Mouse (Mus musculus) lung, adult 2 months (tissue): ENCODE measurements at regions not wholly inside any gene's neighbourhood (a gene's known extent, or its start where the extent isn't known, plus 50 kb on each side); places are given as distances from the start of the nearest gene placed in this dataset.

Source experiments
- CTCF ChIP-seq: fragments of 200-500 bp; IDR thresholded peaks from 2 replicates; pipeline ENCODE4 v1.5.1; 2011; ENCODE audit warnings: mild to moderate bottlenecking, low read length, control low read depth; ENCODE audit not compliant: insufficient read depth
- POLR2A ChIP-seq: fragments of 200-500 bp; IDR thresholded peaks from 2 replicates; pipeline ENCODE4 v1.6.1; 2011; ENCODE audit warnings: low read depth, mild to moderate bottlenecking, control low read depth, low read length, borderline replicate concordance; ENCODE audit errors: extremely low read depth

- TF ChIP-seq CTCF = no peak
- TF ChIP-seq POLR2A = no peak
Measured at GRCm38 (mm10) chr9:43970043-43970795, 73.0 kb upstream of the Thy1 start.
